Comparison of ENCODE assay signal across 10 mouse cellular contexts in the genomic region with DNA sequence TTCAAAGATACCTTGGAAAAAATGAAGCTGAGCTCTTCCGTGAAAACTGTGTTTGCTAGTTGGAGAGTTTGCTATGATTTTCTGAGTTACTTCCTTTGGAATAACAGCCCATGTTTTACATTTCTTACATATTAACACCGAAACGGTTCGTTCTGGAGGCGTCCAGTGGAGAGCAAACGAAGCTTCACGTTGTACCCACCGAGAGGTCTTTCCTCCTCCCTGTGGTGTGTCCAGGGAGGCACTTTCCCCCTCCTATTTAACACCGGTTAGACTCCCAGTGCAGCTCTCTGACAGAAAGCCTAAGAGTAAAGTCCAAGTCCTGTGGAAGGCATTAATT. TPM values are rescaled to one million over a fixed set of nuclear protein-coding genes. Genes with fewer than 3 reads are reported as not detected.
A peak's percentile ranks its signal among the peaks of the same experiment; 100 is the strongest.
DNase-seq lines count a peak whose midpoint lies in the region; ATAC-seq and TF ChIP-seq lines count a peak whose summit lies in the region.
"Had no signal": no experiment of that assay in that cellular context is flagged by ENCODE, and none has a peak within 500 bp of the region (broad histone marks: within the 10 kb centered on the region; RNA-seq: fewer than 3 reads in every experiment).

No protein-coding gene starts in this region.

- peak overlapping the region; percentile 98 for H3K4me2 ChIP-seq in forebrain, embryonic 13.5 days
- H3K4me2 ChIP-seq in intestine, embryonic 16.5 days (ENCODE audit: low read depth, low read length) = peak overlapping the region; percentile 88
- peak overlapping the region; percentile 95 for H3K4me2 ChIP-seq in neural tube, embryonic 13.5 days

- H3K4me3 ChIP-seq in lung, adult 2 months (replicated peaks; ENCODE audit: extremely low read depth, low read depth, low read length) = peak overlapping the region; percentile 53
- H3K4me3 ChIP-seq in forebrain, embryonic 13.5 days = peak overlapping the region; percentile 54
- H3K4me3 ChIP-seq in intestine, embryonic 16.5 days (ENCODE audit: low read length) = peak overlapping the region; percentile 65
- peak overlapping the region; percentile 58 for H3K4me3 ChIP-seq in neural tube, embryonic 13.5 days
- H3K4me3 ChIP-seq in thymus, adult 2 months (ENCODE audit: control insufficient read depth, insufficient read depth, low read length) = no peak overlapping the region

- peaks cover 11% of the 10 kb centered on the region for H3K27me3 ChIP-seq in forebrain, embryonic 13.5 days
- H3K27me3 ChIP-seq in intestine, embryonic 16.5 days (replicated peaks; ENCODE audit: control insufficient read depth, insufficient read depth, low read length) = peaks cover 3% of the 10 kb centered on the region; the same call in 1 of the 2 replicates
- peaks cover 12% of the 10 kb centered on the region for H3K27me3 ChIP-seq in neural tube, embryonic 13.5 days
- H3K27me3 ChIP-seq in thymus, adult 2 months (ENCODE audit: control insufficient read depth, insufficient read depth, low read length) = peaks cover 7% of the 10 kb centered on the region; the same call in 1 of the 2 replicates

- 46% methylated on average over 9 of the region's 9 CpGs for WGBS in lung, adult 2 months
- WGBS in forebrain, embryonic 13.5 days = 28% methylated on average over 9 of the region's 9 CpGs
- WGBS in intestine, embryonic 16.5 days = 35% methylated on average over 9 of the region's 9 CpGs
- 36% methylated on average over 9 of the region's 9 CpGs for WGBS in neural tube, embryonic 13.5 days
- 62% methylated on average over 9 of the region's 9 CpGs for WGBS in thymus, adult 2 months

- TF ChIP-seq CTCF in lung, adult 2 months (IDR thresholded peaks at IDR 0.05; ENCODE audit: insufficient read depth, low read length) = no peak
- TF ChIP-seq CTCF in thymus, adult 2 months (IDR thresholded peaks at IDR 0.05; ENCODE audit: borderline replicate concordance, control insufficient read depth, extremely low read depth, insufficient read depth, low read length, poor library complexity) = no peak

- no peak for DNase-seq in lung, adult 2 months
- no peak for DNase-seq in lung, postnatal 14 days
- DNase-seq in thymus, adult 2 months = no peak
- DNase-seq in ovary, postnatal 36 days (ENCODE audit: low spot score) = no peak

- H3K9ac ChIP-seq in forebrain, embryonic 13.5 days = peak overlapping the region; percentile 73
- peak overlapping the region; percentile 73 for H3K9ac ChIP-seq in intestine, embryonic 16.5 days (ENCODE audit: low read depth, low read length)
- peak overlapping the region; percentile 82 for H3K9ac ChIP-seq in neural tube, embryonic 13.5 days

- no peak for TF ChIP-seq POLR2A in lung, adult 2 months (IDR thresholded peaks at IDR 0.05; ENCODE audit: borderline replicate concordance, extremely low read depth, low read depth, low read length)
- TF ChIP-seq POLR2A in thymus, adult 2 months (IDR thresholded peaks at IDR 0.05; ENCODE audit: control insufficient read depth, extremely low read depth, insufficient read depth, low read length, poor library complexity) = no peak

- peaks cover 5% of the 10 kb centered on the region for H3K4me1 ChIP-seq in lung, adult 2 months (ENCODE audit: control insufficient read depth, insufficient read depth, low read length)
- peaks cover 22% of the 10 kb centered on the region for H3K4me1 ChIP-seq in forebrain, embryonic 13.5 days
- peaks cover 23% of the 10 kb centered on the region for H3K4me1 ChIP-seq in intestine, embryonic 16.5 days (ENCODE audit: control insufficient read depth, insufficient read depth, low read length)
- peaks cover 25% of the 10 kb centered on the region for H3K4me1 ChIP-seq in neural tube, embryonic 13.5 days (replicated peaks)
- peaks cover 11% of the 10 kb centered on the region for H3K4me1 ChIP-seq in thymus, adult 2 months (replicated peaks; ENCODE audit: control insufficient read depth, insufficient read depth, low read length)

- H3K9me3 ChIP-seq in forebrain, embryonic 13.5 days (replicated peaks) = no peaks in the 10 kb centered on the region
- no peaks in the 10 kb centered on the region for H3K9me3 ChIP-seq in intestine, embryonic 16.5 days (ENCODE audit: control insufficient read depth, low read length)
- no peaks in the 10 kb centered on the region for H3K9me3 ChIP-seq in neural tube, embryonic 13.5 days

- ATAC-seq in forebrain, embryonic 13.5 days = no peak
- peak; percentile 61; the same call in 1 of the 2 replicates for ATAC-seq in intestine, embryonic 16.5 days
- peak; percentile 7; the same call in 1 of the 2 replicates for ATAC-seq in neural tube, embryonic 13.5 days (ENCODE audit: low read depth)
- no peak for ATAC-seq in megakaryocyte progenitor cell, adult 5-6 weeks (replicated peaks; ENCODE audit: poor library complexity)
- ATAC-seq: activated CD4-positive, CD25-positive, alpha-beta regulatory T cell, adult 4 months had no signal

- H3K36me3 ChIP-seq in forebrain, embryonic 13.5 days (ENCODE audit: poor library complexity, severe bottlenecking) = no peaks in the 10 kb centered on the region
- 0 out of 2 replicates have a peak, but pooled peaks cover 3% of the 10 kb centered on the region for H3K36me3 ChIP-seq in intestine, embryonic 16.5 days (ENCODE audit: control insufficient read depth, insufficient read depth, low read length)
- no peaks in the 10 kb centered on the region for H3K36me3 ChIP-seq in neural tube, embryonic 13.5 days
- H3K36me3 ChIP-seq in thymus, adult 2 months (ENCODE audit: control insufficient read depth, insufficient read depth, low read length) = no peaks in the 10 kb centered on the region

- no peak overlapping the region for H3K27ac ChIP-seq in forebrain, embryonic 13.5 days
- H3K27ac ChIP-seq in intestine, embryonic 16.5 days (ENCODE audit: low read length) = peak overlapping the region; percentile 87
- no peak overlapping the region for H3K27ac ChIP-seq in neural tube, embryonic 13.5 days (replicated peaks)
- no peak overlapping the region for H3K27ac ChIP-seq in thymus, adult 2 months (ENCODE audit: control insufficient read depth, insufficient read depth, low read length)

RNA-seq across cellular contexts. Expression of a gene that starts 1.0 kb away (rescaled TPM):
- 20.1 and 36.6 TPM in 2 replicates for polyA plus RNA-seq in lung, adult 2 months (2012; rRNA removed)
- 2.1 and 2.6 TPM in 2 replicates for polyA plus RNA-seq in forebrain, embryonic 13.5 days (2015; fragmentation: Nextera tagmentation; extraction: Ambion mirVana)
- polyA plus RNA-seq in intestine, embryonic 16.5 days (2015; fragmentation: Nextera tagmentation; extraction: Ambion mirVana) = 244 TPM in 2 replicates
- 4.4 and 5.7 TPM in 2 replicates for polyA plus RNA-seq in neural tube, embryonic 13.5 days (2015; fragmentation: Nextera tagmentation; extraction: Ambion mirVana)
- polyA plus RNA-seq in thymus, adult 2 months (2012; rRNA removed) = 3.2 and 4.0 TPM in 2 replicates
- total RNA-seq in megakaryocyte progenitor cell, adult 5-6 weeks (2015) = 0.22 TPM in 1 of 2 replicates, not detected in the other
- total RNA-seq in megakaryocyte progenitor cell, adult 5-6 weeks (2017) = not detected in 2 replicates
- total RNA-seq: megakaryocyte-erythroid progenitor cell, adult 5-6 weeks had no signal
- polyA plus RNA-seq: activated CD4-positive, CD25-positive, alpha-beta regulatory T cell, adult 4 months had no signal

RNA-seq across cellular contexts. Expression of a gene that starts 45.1 kb away (rescaled TPM):
- polyA plus RNA-seq in lung, adult 2 months (2012; rRNA removed) = 3.8 and 8.3 TPM in 2 replicates
- polyA plus RNA-seq in forebrain, embryonic 13.5 days (2015; fragmentation: Nextera tagmentation; extraction: Ambion mirVana) = 23.8 and 28.9 TPM in 2 replicates
- 21.7 and 23.2 TPM in 2 replicates for polyA plus RNA-seq in intestine, embryonic 16.5 days (2015; fragmentation: Nextera tagmentation; extraction: Ambion mirVana)
- polyA plus RNA-seq in neural tube, embryonic 13.5 days (2015; fragmentation: Nextera tagmentation; extraction: Ambion mirVana) = 38.5 and 43.4 TPM in 2 replicates
- polyA plus RNA-seq in thymus, adult 2 months (2012; rRNA removed) = 8.6 and 9.2 TPM in 2 replicates
- total RNA-seq in megakaryocyte progenitor cell, adult 5-6 weeks (2015) = 37.8 and 37.9 TPM in 2 replicates
- 39.3 and 43.5 TPM in 2 replicates for total RNA-seq in megakaryocyte progenitor cell, adult 5-6 weeks (2017)

RNA-seq across cellular contexts. Expression of a gene that starts 45.2 kb away (rescaled TPM):
- 59.9 and 66.2 TPM in 2 replicates for polyA plus RNA-seq in lung, adult 2 months (2012; rRNA removed)
- 399 and 412 TPM in 2 replicates for polyA plus RNA-seq in forebrain, embryonic 13.5 days (2015; fragmentation: Nextera tagmentation; extraction: Ambion mirVana)
- 143 and 157 TPM in 2 replicates for polyA plus RNA-seq in intestine, embryonic 16.5 days (2015; fragmentation: Nextera tagmentation; extraction: Ambion mirVana)
- 267 and 280 TPM in 2 replicates for polyA plus RNA-seq in neural tube, embryonic 13.5 days (2015; fragmentation: Nextera tagmentation; extraction: Ambion mirVana)
- polyA plus RNA-seq in thymus, adult 2 months (2012; rRNA removed) = 247 and 254 TPM in 2 replicates
- 149 and 188 TPM in 2 replicates for total RNA-seq in megakaryocyte progenitor cell, adult 5-6 weeks (2015)
- total RNA-seq in megakaryocyte progenitor cell, adult 5-6 weeks (2017) = 204 and 275 TPM in 2 replicates

Comparison
In these comparisons a context has a peak if more than half of its experiments do, and no peak if none do; other contexts are left out.
1. ATAC-seq: peak in intestine, embryonic 16.5 days (single experiment) and neural tube, embryonic 13.5 days (single experiment); none in forebrain, embryonic 13.5 days (single experiment) and megakaryocyte progenitor cell, adult 5-6 weeks (single experiment).
2. Peak in every context shown above with its lines, with median percentiles within 50 percentile points of each other: H3K4me2 ChIP-seq and H3K9ac ChIP-seq.